Mouse (Mus musculus) adrenal gland, adult 10 weeks (tissue): Measurements from ENCODE around the gene Fam192a. TPM values are rescaled to one million over a fixed set of nuclear protein-coding genes. Genes with fewer than 3 reads are reported as not detected.

ENCODE experiments used
- polyA plus RNA-seq: library from polyadenylated mRNA; stranded (reverse); fragments of 350-450 nt; fragmentation: Illumina TruSeq; extraction: RNeasy Lipid Tissue Mini Kit (QIAGEN cat#74804); gene quantifications from one replicate; pipeline ENCODE4 v1.2.3, GENCODE M21; 2014; ENCODE audit warnings: low read depth, low replicate concordance

Fam192a gene
- 66.5 TPM for polyA plus RNA-seq

DNA sequence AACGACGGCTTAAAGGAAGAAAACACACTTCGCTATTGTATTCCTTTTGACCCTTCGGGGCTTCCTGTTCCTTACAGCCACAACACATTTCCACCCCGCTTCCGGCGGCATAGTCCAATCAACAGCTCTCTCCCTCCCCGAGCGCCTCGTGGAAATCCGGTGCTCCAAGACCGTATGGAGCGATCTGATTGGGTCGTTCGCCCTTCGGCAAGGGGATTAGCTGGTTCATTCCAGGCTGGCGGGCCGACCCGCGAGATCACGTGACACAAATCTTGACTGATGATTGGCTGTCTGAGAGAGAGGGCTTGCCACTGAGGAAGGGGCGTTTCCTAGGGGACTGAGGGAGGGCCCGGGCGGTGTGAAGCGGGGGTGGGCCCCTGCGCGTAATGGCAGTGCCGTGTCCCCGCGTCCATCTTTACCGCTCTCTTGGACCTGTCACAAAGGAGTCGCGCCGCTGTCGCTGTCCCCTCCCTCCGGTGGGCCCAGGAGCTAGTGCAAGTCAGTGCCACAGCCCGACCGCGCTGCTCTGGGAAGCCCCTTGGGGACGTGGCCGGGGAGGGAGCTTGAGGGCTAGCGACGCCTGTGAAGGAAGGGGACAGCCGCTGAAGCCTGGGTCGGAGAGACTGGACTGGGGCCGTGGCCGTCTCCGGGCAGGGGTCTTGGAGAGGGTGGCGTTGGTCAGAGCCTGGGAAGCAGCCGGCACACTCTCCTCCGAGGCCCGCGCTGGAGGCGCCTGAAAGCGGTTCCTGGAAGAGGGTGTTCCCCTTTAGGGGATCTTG lies at the start of gene Fam192a, which contains the start of gene Rspry1:
Gene Fam192a, minus strand, starts transcription at position 391 of the 779 bp plus-strand sequence.
Gene Rspry1, plus strand, starts transcription at position 331 of the 779 bp plus-strand sequence.

DNA sequence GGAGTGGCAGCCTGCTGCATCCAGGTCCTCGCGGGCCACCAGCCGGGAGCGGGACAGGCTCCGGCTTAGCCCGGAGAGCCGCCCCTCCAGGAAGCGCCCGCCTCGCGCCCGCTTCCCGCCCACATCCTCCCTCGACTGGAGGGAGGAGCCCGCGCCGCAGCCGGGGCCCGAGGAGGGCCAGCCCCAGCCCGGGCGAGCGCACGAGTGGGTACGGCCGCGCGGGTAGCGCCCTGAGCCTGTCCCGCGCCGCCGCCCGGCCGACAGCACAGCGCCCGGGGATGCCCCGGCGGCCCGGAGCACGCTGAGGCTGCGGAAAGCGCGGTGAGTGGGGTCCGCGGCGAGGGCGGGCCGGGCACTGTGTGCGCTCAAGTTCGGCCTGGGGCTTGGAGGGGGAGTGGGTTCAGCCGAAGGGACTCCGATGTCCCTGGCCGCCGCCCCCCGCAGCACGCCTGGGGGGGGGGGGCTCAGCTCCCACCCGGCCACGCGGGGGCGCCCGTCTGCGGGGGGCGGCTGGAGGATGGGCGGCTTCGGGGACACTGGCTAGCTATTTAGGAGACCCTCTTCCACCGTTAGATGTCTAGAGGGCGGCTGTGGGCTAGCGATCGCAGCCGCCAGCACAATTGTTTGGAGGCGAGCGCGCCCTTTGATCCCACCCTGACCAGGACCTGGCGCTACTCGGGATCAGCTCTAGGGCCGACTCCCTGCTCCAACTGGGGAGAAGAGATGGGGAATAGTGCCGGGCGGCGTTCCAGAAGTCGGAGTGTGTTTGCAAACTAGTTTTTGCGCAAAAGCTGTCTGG lies 68.7 kb downstream of the Fam192a start, which contains the start of gene Cpne2:
Gene Cpne2, plus strand, starts transcription at position 118 of the 799 bp plus-strand sequence.

Other genes starting within 250 kb of the Fam192a start
- 74.9 TPM for gene Herpud1, start 215.6 kb downstream of the Fam192a start, polyA plus RNA-seq
- gene Nlrc5, start 167.6 kb downstream of the Fam192a start, polyA plus RNA-seq: 7.6 TPM
- gene Cpne2, start 69.0 kb downstream of the Fam192a start, polyA plus RNA-seq: 7.1 TPM
- gene Rspry1, start 60 bp downstream of the Fam192a start, polyA plus RNA-seq: 47.7 TPM
- 303 TPM for gene Arl2bp, start 64.6 kb upstream of the Fam192a start, polyA plus RNA-seq
- gene Pllp, start 94.3 kb upstream of the Fam192a start, polyA plus RNA-seq: not detected
- gene Ccl22, start 143.6 kb upstream of the Fam192a start, polyA plus RNA-seq: not detected
- gene Cx3cl1, start 170.0 kb upstream of the Fam192a start, polyA plus RNA-seq: 2.1 TPM
- not detected for gene Ccl17, start 208.5 kb upstream of the Fam192a start, polyA plus RNA-seq
- 23.5 TPM for gene Coq9, start 236.3 kb upstream of the Fam192a start, polyA plus RNA-seq
- 6.9 TPM for gene Ciapin1, start 236.4 kb upstream of the Fam192a start, polyA plus RNA-seq